In the genomic region with DNA sequence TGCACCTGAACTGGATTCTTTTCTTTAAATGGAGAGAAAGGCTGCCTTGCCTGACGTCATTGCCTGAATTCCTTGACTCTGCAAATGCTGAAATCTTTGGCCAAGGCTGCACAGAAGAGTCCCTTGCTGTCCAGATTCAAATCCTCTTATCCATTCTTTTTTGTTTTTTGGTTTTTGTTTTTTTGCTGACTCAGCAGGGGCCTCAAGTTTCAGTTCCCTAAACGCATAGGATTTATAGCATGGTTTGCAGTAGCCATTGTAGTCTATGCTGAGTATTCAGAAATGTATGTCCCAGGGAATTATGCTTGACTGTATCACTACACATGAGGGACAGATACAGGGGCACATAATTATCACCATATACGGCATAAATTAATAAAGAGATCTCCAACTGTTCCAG, we compare ENCODE assay signal across 35 mouse cellular contexts. TPM values are rescaled to one million over a fixed set of nuclear protein-coding genes. Genes with fewer than 3 reads are reported as not detected.
DNase-seq lines count a peak whose midpoint lies in the region; ATAC-seq and TF ChIP-seq lines count a peak whose summit lies in the region.
"Had no signal": no experiment of that assay in that cellular context is flagged by ENCODE, and none has a peak within 500 bp of the region (broad histone marks: within the 10 kb centered on the region; RNA-seq: fewer than 3 reads in every experiment).

No protein-coding gene starts in this region.

- H3K27ac ChIP-seq in heart, embryonic 11.5 days (ENCODE audit: low read depth, low read length): no peak overlapping the region
- no peak overlapping the region for H3K27ac ChIP-seq in lung, embryonic 14.5 days (ENCODE audit: low read depth)
- no peak overlapping the region for H3K27ac ChIP-seq in kidney, embryonic 16.5 days (ENCODE audit: low read length)
- H3K27ac ChIP-seq: forebrain, embryonic 10.5 days; heart, embryonic 15.5 days; hindbrain, embryonic 15.5 days; limb, embryonic 15.5 days; midbrain, embryonic 10.5 days; neural tube, embryonic 13.5 days had no signal

- no peaks in the 10 kb centered on the region for H3K36me3 ChIP-seq in heart, embryonic 11.5 days (ENCODE audit: control insufficient read depth, insufficient read depth, low read length)
- H3K36me3 ChIP-seq in lung, embryonic 14.5 days (ENCODE audit: insufficient read depth): no peaks in the 10 kb centered on the region
- H3K36me3 ChIP-seq in kidney, embryonic 16.5 days (ENCODE audit: insufficient read depth, low read length): no peaks in the 10 kb centered on the region
- H3K36me3 ChIP-seq: forebrain, embryonic 10.5 days; heart, embryonic 15.5 days; hindbrain, embryonic 15.5 days; kidney, embryonic 15.5 days; limb, embryonic 15.5 days; midbrain, embryonic 10.5 days; neural tube, embryonic 13.5 days had no signal

- H3K9ac ChIP-seq in heart, embryonic 11.5 days (ENCODE audit: low read depth, low read length): no peak overlapping the region
- H3K9ac ChIP-seq in lung, embryonic 14.5 days: no peak overlapping the region
- no peak overlapping the region for H3K9ac ChIP-seq in kidney, embryonic 16.5 days (replicated peaks; ENCODE audit: low read length)
- H3K9ac ChIP-seq: heart, embryonic 15.5 days; hindbrain, embryonic 15.5 days; kidney, embryonic 15.5 days; limb, embryonic 15.5 days; neural tube, embryonic 13.5 days had no signal

- H3K4me1 ChIP-seq in heart, embryonic 11.5 days (ENCODE audit: control insufficient read depth, insufficient read depth, low read length): peaks cover 2% of the 10 kb centered on the region; the same call in 1 of the 2 replicates
- H3K4me1 ChIP-seq in lung, embryonic 14.5 days (ENCODE audit: insufficient read depth): 0 out of 2 replicates have a peak, but pooled peaks cover 7% of the 10 kb centered on the region
- H3K4me1 ChIP-seq in kidney, embryonic 16.5 days (ENCODE audit: insufficient read depth, low read length): no peaks in the 10 kb centered on the region
- H3K4me1 ChIP-seq: forebrain, embryonic 10.5 days; hindbrain, embryonic 15.5 days; limb, embryonic 15.5 days; midbrain, embryonic 10.5 days; neural tube, embryonic 13.5 days had no signal

- no peaks in the 10 kb centered on the region for H3K9me3 ChIP-seq in heart, embryonic 11.5 days (replicated peaks; ENCODE audit: control insufficient read depth, low read length)
- no peaks in the 10 kb centered on the region for H3K9me3 ChIP-seq in lung, embryonic 14.5 days (ENCODE audit: low read depth, low read length)
- no peaks in the 10 kb centered on the region for H3K9me3 ChIP-seq in kidney, embryonic 16.5 days (ENCODE audit: low read length)
- H3K9me3 ChIP-seq: forebrain, embryonic 10.5 days; heart, embryonic 15.5 days; hindbrain, embryonic 15.5 days; kidney, embryonic 15.5 days; limb, embryonic 15.5 days; midbrain, embryonic 10.5 days; neural tube, embryonic 13.5 days had no signal

- TF ChIP-seq CTCF in lung, embryonic 14.5 days (IDR thresholded peaks at IDR 0.05; ENCODE audit: low read depth): no peak

- no peak overlapping the region for H3K4me3 ChIP-seq in heart, embryonic 11.5 days (ENCODE audit: low read depth, low read length)
- H3K4me3 ChIP-seq in lung, embryonic 14.5 days (ENCODE audit: low read depth, low read length): no peak overlapping the region
- H3K4me3 ChIP-seq in kidney, embryonic 16.5 days (ENCODE audit: low read length): no peak overlapping the region
- H3K4me3 ChIP-seq: forebrain, embryonic 10.5 days; heart, embryonic 15.5 days; hindbrain, embryonic 15.5 days; kidney, embryonic 15.5 days; limb, embryonic 15.5 days; midbrain, embryonic 10.5 days; myocyte; neural tube, embryonic 13.5 days had no signal

- WGBS in heart, embryonic 11.5 days (ENCODE audit: insufficient replicate concordance): 88% methylated on average over 3 of the region's 3 CpGs
- WGBS in lung, embryonic 14.5 days: 73% methylated on average over 3 of the region's 3 CpGs
- 72% methylated on average over 3 of the region's 3 CpGs for WGBS in kidney, embryonic 16.5 days

- H3K4me2 ChIP-seq in heart, embryonic 11.5 days: no peak overlapping the region
- no peak overlapping the region for H3K4me2 ChIP-seq in lung, embryonic 14.5 days
- no peak overlapping the region for H3K4me2 ChIP-seq in kidney, embryonic 16.5 days (replicated peaks; ENCODE audit: low read depth, low read length)
- H3K4me2 ChIP-seq: hindbrain, embryonic 15.5 days; limb, embryonic 15.5 days; neural tube, embryonic 13.5 days had no signal

- ATAC-seq in heart, embryonic 11.5 days (replicated peaks; ENCODE audit: insufficient number of reproducible peaks, low FRiP score, low TSS enrichment): no peak
- ATAC-seq in lung, embryonic 14.5 days (ENCODE audit: insufficient read depth): no peak
- peak; percentile 18 to 25; a peak in 2 of 4 replicates for ATAC-seq in hematopoietic stem cell, adult 5-6 weeks (replicated peaks in 1 of 2; ENCODE audit: insufficient read depth in 1 of 2, low FRiP score in 2 of 2, low TSS enrichment in 1 of 2, low read depth in 1 of 2, poor library complexity in 2 of 2, severe bottlenecking in 2 of 2)
- ATAC-seq in kidney, embryonic 16.5 days (ENCODE audit: low FRiP score, low TSS enrichment): no peak
- ATAC-seq: activated CD4-positive, CD25-positive, alpha-beta regulatory T cell, adult 4 months; forebrain, embryonic 16.5 days; midbrain, embryonic 16.5 days had no signal

- DNase-seq in heart, adult 11 months: peak; percentile 87
- peak; percentile 38 for DNase-seq in lung, embryonic 14.5 days
- no peak for DNase-seq in lung, postnatal 25 days (ENCODE audit: low spot score)
- no peak for DNase-seq in kidney, postnatal 14 days
- no peak for DNase-seq in thymus, postnatal 36 days
- DNase-seq: adrenal gland, postnatal 14 days; cerebellum, adult 11 months; cerebellum, adult 9-11 months; gastrocnemius, postnatal 14 days; heart, postnatal 4 days; kidney, adult 11 months; left cerebral cortex, postnatal 4 days; lung, adult 18-20 months; lung, postnatal 14 days; retina, postnatal 1 day; right cerebral cortex, postnatal 25 days had no signal

- H3K27me3 ChIP-seq in heart, embryonic 11.5 days (ENCODE audit: control insufficient read depth, insufficient read depth, low read length): no peaks in the 10 kb centered on the region
- H3K27me3 ChIP-seq in lung, embryonic 14.5 days (ENCODE audit: insufficient read depth, low read length): no peaks in the 10 kb centered on the region
- no peaks in the 10 kb centered on the region for H3K27me3 ChIP-seq in kidney, embryonic 16.5 days (ENCODE audit: insufficient read depth, low read length)
- H3K27me3 ChIP-seq: heart, embryonic 15.5 days; hindbrain, embryonic 15.5 days; kidney, embryonic 15.5 days; neural tube, embryonic 13.5 days had no signal

RNA-seq across cellular contexts. Expression of a gene that starts 0.9 kb away (rescaled TPM):
- 115 and 125 TPM in 2 replicates for polyA plus RNA-seq in heart, embryonic 11.5 days (2014; fragmentation: Nextera tagmentation; extraction: Ambion mirVana)
- 57.3 and 60.3 TPM in 2 replicates for polyA plus RNA-seq in lung, embryonic 14.5 days (2014; fragmentation: Nextera tagmentation; extraction: Ambion mirVana)
- 41.8 and 64.8 TPM in 2 replicates for total RNA-seq in hematopoietic stem cell, adult 5-6 weeks (2017)
- 39.7 and 44.8 TPM in 2 replicates for polyA plus RNA-seq in kidney, embryonic 16.5 days (2015; fragmentation: Nextera tagmentation; extraction: Ambion mirVana)
- polyA plus RNA-seq: activated CD4-positive, CD25-positive, alpha-beta regulatory T cell, adult 4 months; myocyte had no signal

RNA-seq across cellular contexts. Expression of a gene that starts 3.1 kb away (rescaled TPM):
- 28.8 and 32.8 TPM in 2 replicates for polyA plus RNA-seq in heart, embryonic 11.5 days (2014; fragmentation: Nextera tagmentation; extraction: Ambion mirVana)
- 8.4 and 9.2 TPM in 2 replicates for polyA plus RNA-seq in lung, embryonic 14.5 days (2014; fragmentation: Nextera tagmentation; extraction: Ambion mirVana)
- 0.75 and 5.4 TPM in 2 replicates for total RNA-seq in hematopoietic stem cell, adult 5-6 weeks (2017)
- 1.5 and 1.9 TPM in 2 replicates for polyA plus RNA-seq in kidney, embryonic 16.5 days (2015; fragmentation: Nextera tagmentation; extraction: Ambion mirVana)
- total RNA-seq: layer of hippocampus, postnatal 14 days had no signal
- polyA plus RNA-seq: activated CD4-positive, CD25-positive, alpha-beta regulatory T cell, adult 4 months had no signal

RNA-seq across cellular contexts. Expression of a gene that starts 12.2 kb away (rescaled TPM):
- 0.51 and 0.53 TPM in 2 replicates for polyA plus RNA-seq in heart, embryonic 11.5 days (2014; fragmentation: Nextera tagmentation; extraction: Ambion mirVana)
- 0.19 TPM in 1 of 2 replicates, not detected in the other for polyA plus RNA-seq in lung, embryonic 14.5 days (2014; fragmentation: Nextera tagmentation; extraction: Ambion mirVana)
- total RNA-seq in hematopoietic stem cell, adult 5-6 weeks (2017): not detected in 2 replicates
- 0.14 TPM in 1 of 2 replicates, not detected in the other for polyA plus RNA-seq in kidney, embryonic 16.5 days (2015; fragmentation: Nextera tagmentation; extraction: Ambion mirVana)
- total RNA-seq: adrenal gland, postnatal 14 days; gastrocnemius, postnatal 14 days; heart, postnatal 4 days; left cerebral cortex, postnatal 4 days had no signal
- polyA plus RNA-seq: activated CD4-positive, CD25-positive, alpha-beta regulatory T cell, adult 4 months; heart, embryonic 15.5 days; kidney, embryonic 15.5 days; neural tube, embryonic 13.5 days; testis, adult 2 months had no signal

RNA-seq across cellular contexts. Expression of a gene that starts 14.5 kb away (rescaled TPM):
- not detected in 2 replicates for polyA plus RNA-seq in heart, embryonic 11.5 days (2014; fragmentation: Nextera tagmentation; extraction: Ambion mirVana)
- polyA plus RNA-seq in lung, embryonic 14.5 days (2014; fragmentation: Nextera tagmentation; extraction: Ambion mirVana): 0.18 TPM in 1 of 2 replicates, not detected in the other
- total RNA-seq in hematopoietic stem cell, adult 5-6 weeks (2017): 0.69 TPM in 1 of 2 replicates, not detected in the other
- polyA plus RNA-seq in kidney, embryonic 16.5 days (2015; fragmentation: Nextera tagmentation; extraction: Ambion mirVana): not detected in 2 replicates
- total RNA-seq: adrenal gland, postnatal 14 days; gastrocnemius, postnatal 14 days; heart, postnatal 4 days; layer of hippocampus, postnatal 14 days; left cerebral cortex, adult 8-10 months; left cerebral cortex, postnatal 4 days had no signal
- polyA plus RNA-seq: activated CD4-positive, CD25-positive, alpha-beta regulatory T cell, adult 4 months; forebrain, embryonic 10.5 days; heart, embryonic 15.5 days; kidney, embryonic 15.5 days; large intestine, adult 2 months; midbrain, embryonic 10.5 days; midbrain, embryonic 16.5 days; myocyte; neural tube, embryonic 13.5 days; testis, adult 2 months had no signal

RNA-seq across cellular contexts. Expression of a gene that starts 23.0 kb away (rescaled TPM):
- 0.39 and 0.73 TPM in 2 replicates for polyA plus RNA-seq in heart, embryonic 11.5 days (2014; fragmentation: Nextera tagmentation; extraction: Ambion mirVana)
- polyA plus RNA-seq in lung, embryonic 14.5 days (2014; fragmentation: Nextera tagmentation; extraction: Ambion mirVana): 11.4 and 11.7 TPM in 2 replicates
- 0.13 TPM in 1 of 2 replicates, not detected in the other for total RNA-seq in hematopoietic stem cell, adult 5-6 weeks (2017)
- polyA plus RNA-seq in kidney, embryonic 16.5 days (2015; fragmentation: Nextera tagmentation; extraction: Ambion mirVana): 0.61 TPM in 1 of 2 replicates, not detected in the other
- total RNA-seq: adrenal gland, postnatal 14 days; gastrocnemius, postnatal 14 days; heart, postnatal 4 days; layer of hippocampus, postnatal 14 days; left cerebral cortex, adult 8-10 months; left cerebral cortex, postnatal 4 days had no signal
- polyA plus RNA-seq: activated CD4-positive, CD25-positive, alpha-beta regulatory T cell, adult 4 months; forebrain, embryonic 10.5 days; forebrain, embryonic 16.5 days; hindbrain, embryonic 15.5 days; large intestine, adult 2 months; midbrain, embryonic 10.5 days; midbrain, embryonic 16.5 days; myocyte; neural tube, embryonic 13.5 days; spleen, adult 2 months; testis, adult 2 months had no signal

Comparison
In these comparisons a context has a peak if more than half of its experiments do, and no peak if none do; other contexts are left out.
1. DNase-seq: peak in heart, adult 11 months (single experiment) and lung, embryonic 14.5 days (single experiment); none in lung, postnatal 25 days (single experiment), kidney, postnatal 14 days (single experiment) and thymus, postnatal 36 days (0 of 2).
2. ATAC-seq: peak in hematopoietic stem cell, adult 5-6 weeks (2 of 2); none in heart, embryonic 11.5 days (single experiment), lung, embryonic 14.5 days (single experiment) and kidney, embryonic 16.5 days (single experiment).